Mouse (Mus musculus): ENCODE data around the gene Tmem209. TPM values are rescaled to one million over a fixed set of nuclear protein-coding genes. Genes with fewer than 3 reads are reported as not detected.
A peak's percentile ranks its signal among the peaks of the same experiment; 100 is the strongest.

Gene Tmem209
- total and polyA plus RNA-seq, 2 experiments from 2014 or later, result 22.8 to 50.3 TPM

GRCm38 (mm10) chr6:30526586-30527515 lies 17.3 kb upstream of the Tmem209 start:
- DNase-seq (ENCODE audit: low spot score) (peak; percentile 31), ATAC-seq (ENCODE audit: low FRiP score) (no peak)
- peak overlapping the region; percentile 4; the same call in 1 of the 2 replicates for H3K27ac ChIP-seq (ENCODE audit: low read depth, low read length)
- H3K4me3 ChIP-seq (ENCODE audit: low read depth, low read length), result no peak overlapping the region
- H3K9ac ChIP-seq (replicated peaks; ENCODE audit: low read length, poor library complexity, severe bottlenecking), result no peak overlapping the region
- WGBS, result 12% methylated on average over 19 of the region's 19 CpGs
- peaks cover 2% of the 10 kb centered on the region; the same call in 1 of the 2 replicates for H3K4me1 ChIP-seq (ENCODE audit: insufficient read depth, low read length)
- H3K9me3 ChIP-seq (ENCODE audit: low read length), result no peaks in the 10 kb centered on the region
- H3K4me2 ChIP-seq (ENCODE audit: low read depth, low read length, poor library complexity, severe bottlenecking), result peak overlapping the region; percentile 34
- H3K27me3 ChIP-seq (ENCODE audit: insufficient read depth, low read length), result no peaks in the 10 kb centered on the region
- TF ChIP-seq CTCF (IDR thresholded peaks at IDR 0.05), result peak; percentile 8; the same call in 1 of the 2 replicates
- H3K36me3 ChIP-seq (ENCODE audit: insufficient read depth, low read length), result no peaks in the 10 kb centered on the region

- 56% methylated on average over 7 of the region's 7 CpGs for WGBS
- Histone ChIP-seq H3K4me1 (ENCODE audit: insufficient read depth, low read length) (peaks cover 2% of the 10 kb centered on the region; the same call in 1 of the 2 replicates), H3K4me2 (ENCODE audit: low read depth, low read length, poor library complexity, severe bottlenecking) (no peak overlapping the region), H3K27me3 (ENCODE audit: insufficient read depth, low read length) (no peaks in the 10 kb centered on the region), H3K9me3 (ENCODE audit: low read length) (no peaks in the 10 kb centered on the region), H3K36me3 (ENCODE audit: insufficient read depth, low read length) (no peaks in the 10 kb centered on the region), H3K9ac (replicated peaks; ENCODE audit: low read length, poor library complexity, severe bottlenecking) (no peak overlapping the region), H3K4me3 (ENCODE audit: low read depth, low read length) (no peak overlapping the region), H3K27ac (ENCODE audit: low read depth, low read length) (no peak overlapping the region)
- TF ChIP-seq CTCF (IDR thresholded peaks at IDR 0.05), result no peak
- no peak for DNase-seq (ENCODE audit: low spot score)
- no peak for ATAC-seq (ENCODE audit: low FRiP score)
These were observed 16.1 kb upstream of the Tmem209 start for GRCm38 (mm10) chr6:30525456-30526332.

- 63% methylated on average over 11 of the region's 11 CpGs for WGBS
- no peaks in the 10 kb centered on the region for H3K4me1 ChIP-seq (ENCODE audit: insufficient read depth, low read length)
- ATAC-seq (ENCODE audit: low FRiP score) (no peak), DNase-seq (ENCODE audit: low spot score) (no peak)
- no peak overlapping the region for H3K4me2 ChIP-seq (ENCODE audit: low read depth, low read length, poor library complexity, severe bottlenecking)
- H3K27ac ChIP-seq (ENCODE audit: low read depth, low read length), result no peak overlapping the region
- H3K4me3 ChIP-seq (ENCODE audit: low read depth, low read length), result no peak overlapping the region
- no peak overlapping the region for H3K9ac ChIP-seq (replicated peaks; ENCODE audit: low read length, poor library complexity, severe bottlenecking)
- no peak for TF ChIP-seq CTCF (IDR thresholded peaks at IDR 0.05)
- no peaks in the 10 kb centered on the region for H3K36me3 ChIP-seq (ENCODE audit: insufficient read depth, low read length)
- no peaks in the 10 kb centered on the region for H3K9me3 ChIP-seq (ENCODE audit: low read length)
- H3K27me3 ChIP-seq (ENCODE audit: insufficient read depth, low read length), result no peaks in the 10 kb centered on the region
These were observed 10.8 kb upstream of the Tmem209 start for GRCm38 (mm10) chr6:30520400-30520799.

- Histone ChIP-seq H3K9ac (replicated peaks; ENCODE audit: low read length, poor library complexity, severe bottlenecking) (no peak overlapping the region), H3K9me3 (ENCODE audit: low read length) (no peaks in the 10 kb centered on the region), H3K27me3 (ENCODE audit: insufficient read depth, low read length) (no peaks in the 10 kb centered on the region), H3K36me3 (ENCODE audit: insufficient read depth, low read length) (no peaks in the 10 kb centered on the region), H3K4me1 (ENCODE audit: insufficient read depth, low read length) (0 out of 2 replicates have a peak, but pooled peaks cover 4% of the 10 kb centered on the region), H3K4me2 (ENCODE audit: low read depth, low read length, poor library complexity, severe bottlenecking) (no peak overlapping the region), H3K4me3 (ENCODE audit: low read depth, low read length) (no peak overlapping the region), H3K27ac (ENCODE audit: low read depth, low read length) (no peak overlapping the region)
- 24% methylated on average over 9 of the region's 9 CpGs for WGBS
- DNase-seq (ENCODE audit: low spot score) (no peak), ATAC-seq (ENCODE audit: low FRiP score) (no peak)
- TF ChIP-seq CTCF (IDR thresholded peaks at IDR 0.05), result no peak
These were observed 4.7 kb upstream of the Tmem209 start for GRCm38 (mm10) chr6:30514242-30514641.

- 0 out of 2 replicates have a peak, but pooled peaks cover 3% of the 10 kb centered on the region for H3K36me3 ChIP-seq (ENCODE audit: insufficient read depth, low read length)
- WGBS, result 57% methylated on average over 5 of the region's 5 CpGs
- H3K9ac ChIP-seq (replicated peaks; ENCODE audit: low read length, poor library complexity, severe bottlenecking), result no peak overlapping the region
- DNase-seq (ENCODE audit: low spot score) (no peak), ATAC-seq (ENCODE audit: low FRiP score) (no peak)
- H3K27ac ChIP-seq (ENCODE audit: low read depth, low read length), result peak overlapping the region; percentile 79
- TF ChIP-seq CTCF (IDR thresholded peaks at IDR 0.05), result no peak
- H3K27me3 ChIP-seq (ENCODE audit: insufficient read depth, low read length), result no peaks in the 10 kb centered on the region
- peak overlapping the region; percentile 74 for H3K4me2 ChIP-seq (ENCODE audit: low read depth, low read length, poor library complexity, severe bottlenecking)
- H3K4me1 ChIP-seq (ENCODE audit: insufficient read depth, low read length), result 0 out of 2 replicates have a peak, but pooled peaks cover 4% of the 10 kb centered on the region
- no peaks in the 10 kb centered on the region for H3K9me3 ChIP-seq (ENCODE audit: low read length)
- peak overlapping the region; percentile 46 for H3K4me3 ChIP-seq (ENCODE audit: low read depth, low read length)
These were observed 708 bp upstream of the Tmem209 start for GRCm38 (mm10) chr6:30510291-30510690.
